Mouse (Mus musculus): Measurements from ENCODE around the gene H1fx. TPM values are rescaled to one million over a fixed set of nuclear protein-coding genes. Genes with fewer than 3 reads are reported as not detected.

H1fx gene
- 1.7 and 2.0 TPM in 2 replicates for polyA plus RNA-seq (2021; fragmentation: Nextera tagmentation)
- long read RNA-seq, experiment 1, partial matches to known transcripts: 0 of 1 reads
- long read RNA-seq, experiment 1, other reads (novel, unspliced or antisense): 0 of 1 reads
- long read RNA-seq, experiment 2, partial matches to known transcripts: 0 of 1 reads
- long read RNA-seq, experiment 2, other reads (novel, unspliced or antisense): 0 of 1 reads

DNA sequence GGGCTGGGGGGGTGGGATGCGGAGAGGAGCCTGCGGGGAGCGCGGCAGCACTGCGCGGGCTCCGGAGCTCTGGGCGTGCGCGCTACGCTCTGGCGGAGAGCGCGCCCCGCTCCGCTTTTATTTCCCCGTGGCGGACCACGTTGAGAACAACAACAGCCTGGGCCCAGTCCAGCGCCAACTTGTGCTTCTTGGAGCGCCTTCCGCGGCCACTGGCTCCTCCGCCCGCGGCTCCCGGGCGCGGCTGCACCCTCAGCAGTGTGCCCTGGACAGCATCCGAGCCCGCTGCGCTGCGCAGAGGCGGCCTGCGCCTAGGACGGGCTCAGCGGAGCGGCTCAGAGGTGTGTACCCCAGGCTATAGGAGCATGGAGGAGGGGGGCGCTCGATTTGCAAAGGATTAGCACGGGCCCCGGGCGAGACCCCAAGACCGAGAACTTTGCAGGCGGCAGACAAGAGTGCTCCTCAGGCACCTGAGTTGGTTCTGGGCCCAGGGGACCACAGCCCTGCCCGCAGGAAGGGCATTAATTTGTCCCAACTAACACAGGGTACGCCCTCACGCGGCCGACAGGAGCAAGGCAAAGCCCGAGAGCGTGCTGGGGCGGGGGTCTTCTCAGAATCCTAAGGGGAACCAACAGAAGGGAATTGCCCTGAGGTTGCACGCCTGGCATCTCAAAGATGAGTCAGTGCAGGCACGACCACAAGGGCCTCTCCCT lies at the start of gene H1fx:
Gene H1fx (minus strand): TSS at position 91 of the 710 bp plus-strand sequence.

Small RNA genes lying within 50 kb of the gene (microRNA-seq; reads per million reads assigned to microRNA genes)
- 1.1 reads per million for gene Gm47286

Other genes with a start within 250 kb of the H1fx start
- gene Gp9, start 203.6 kb downstream of the H1fx start, polyA plus RNA-seq (2021; fragmentation: Nextera tagmentation): 1.3 and 1.6 TPM in 2 replicates
- 2.4 and 4.0 TPM in 2 replicates for gene Rab43, start 169.5 kb downstream of the H1fx start, polyA plus RNA-seq (2021; fragmentation: Nextera tagmentation)
- 1.1 and 1.5 TPM in 2 replicates for gene Gm45140, start 145.8 kb downstream of the H1fx start, polyA plus RNA-seq (2021; fragmentation: Nextera tagmentation)
- gene Isy1, start 142.8 kb downstream of the H1fx start, polyA plus RNA-seq (2021; fragmentation: Nextera tagmentation): 15.6 and 21.5 TPM in 2 replicates
- gene Cnbp, start 130.5 kb downstream of the H1fx start, polyA plus RNA-seq (2021; fragmentation: Nextera tagmentation): 634 and 685 TPM in 2 replicates
- 159 and 160 TPM in 2 replicates for gene Copg1, start 93.8 kb downstream of the H1fx start, polyA plus RNA-seq (2021; fragmentation: Nextera tagmentation)
- gene Hmces, start 67.7 kb downstream of the H1fx start, polyA plus RNA-seq (2021; fragmentation: Nextera tagmentation): 21.7 and 27.4 TPM in 2 replicates
- 363 and 374 TPM in 2 replicates for gene Rab7, start 63.6 kb upstream of the H1fx start, polyA plus RNA-seq (2021; fragmentation: Nextera tagmentation)
- 106 and 110 TPM in 2 replicates for gene Rpn1, start 102.8 kb upstream of the H1fx start, polyA plus RNA-seq (2021; fragmentation: Nextera tagmentation)
- 4.3 and 6.3 TPM in 2 replicates for gene Gata2, start 212.3 kb upstream of the H1fx start, polyA plus RNA-seq (2021; fragmentation: Nextera tagmentation)
- not detected in 2 replicates for gene Dnajb8, start 240.6 kb upstream of the H1fx start, polyA plus RNA-seq (2021; fragmentation: Nextera tagmentation)

Measured in layer of hippocampus, adult 6 months (tissue).